Mouse (Mus musculus) liver (tissue): Measurements from ENCODE around the gene Col4a2.

Experiments
- DNase-seq: peaks from one replicate; pipeline ENCODE4 v3.0.0-alpha.2; 2020; ENCODE audit warnings: mixed read lengths

Gene Col4a2

DNA sequence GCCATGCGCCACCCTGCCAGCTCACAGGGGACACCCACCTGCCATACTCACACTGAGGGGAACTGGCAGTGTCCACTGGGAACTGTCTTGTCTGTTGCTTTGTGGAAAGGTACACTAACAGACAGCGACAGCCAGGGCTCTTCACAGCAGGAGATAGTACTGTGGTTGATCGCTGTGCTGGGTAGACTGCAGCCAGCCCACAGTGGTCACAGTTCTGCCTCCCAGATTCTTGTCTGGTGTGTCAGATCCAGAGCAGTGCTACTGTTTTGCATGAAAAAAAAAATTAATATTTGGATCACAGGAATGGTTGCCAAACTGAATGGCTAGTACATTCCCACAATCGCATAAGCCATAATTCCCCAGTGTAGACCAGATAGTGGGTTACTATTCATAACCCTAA is 74.7 kb downstream of the Col4a2 start:
- no peak for DNase-seq

- no peak for DNase-seq
Measured at GRCm38 (mm10) chr8:11389275-11390050, 76.9 kb downstream of the Col4a2 start.

- DNase-seq = peak; percentile 63
Measured at GRCm38 (mm10) chr8:11392739-11393138, 80.1 kb downstream of the Col4a2 start.

DNA sequence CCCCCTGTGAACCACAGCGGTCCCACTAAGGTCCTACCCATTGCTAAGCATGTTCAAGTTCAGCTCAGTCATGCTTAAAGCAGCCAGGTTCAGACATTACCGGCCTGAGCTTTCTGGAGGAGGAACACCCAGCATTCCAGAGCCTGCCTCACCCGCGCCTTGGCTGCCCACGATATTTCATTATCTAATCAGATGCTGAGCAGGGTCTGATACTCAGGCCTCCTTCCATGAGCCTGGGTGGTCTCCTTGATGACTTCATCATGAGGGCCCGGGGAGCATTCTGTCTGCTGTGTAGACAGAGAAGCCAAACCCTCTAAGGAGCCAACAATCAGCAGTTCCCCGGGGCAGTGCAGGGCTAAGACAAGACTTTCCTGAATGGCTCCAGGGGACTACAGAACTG is 80.6 kb downstream of the Col4a2 start:
- DNase-seq = no peak

DNA sequence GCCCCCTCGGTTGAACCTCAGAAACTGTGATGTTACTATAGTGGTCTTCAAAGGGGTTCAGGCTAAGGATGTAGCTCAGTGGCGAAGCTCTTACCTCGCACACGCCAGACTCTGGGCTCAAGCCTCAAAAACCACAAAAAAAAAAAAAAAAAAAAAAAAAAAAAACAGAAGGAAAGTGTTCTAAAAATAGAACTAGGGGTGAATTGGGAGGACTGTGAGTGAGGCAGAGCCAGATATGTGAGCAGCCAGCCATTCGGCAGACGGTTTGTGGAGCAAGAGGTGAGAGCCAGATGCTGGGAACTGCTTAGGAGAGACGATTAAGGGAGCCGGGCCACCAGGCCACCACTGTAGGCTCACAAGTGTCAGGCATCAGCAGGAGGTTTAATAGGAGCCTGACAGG is 81.0 kb downstream of the Col4a2 start:
- DNase-seq = no peak

DNA sequence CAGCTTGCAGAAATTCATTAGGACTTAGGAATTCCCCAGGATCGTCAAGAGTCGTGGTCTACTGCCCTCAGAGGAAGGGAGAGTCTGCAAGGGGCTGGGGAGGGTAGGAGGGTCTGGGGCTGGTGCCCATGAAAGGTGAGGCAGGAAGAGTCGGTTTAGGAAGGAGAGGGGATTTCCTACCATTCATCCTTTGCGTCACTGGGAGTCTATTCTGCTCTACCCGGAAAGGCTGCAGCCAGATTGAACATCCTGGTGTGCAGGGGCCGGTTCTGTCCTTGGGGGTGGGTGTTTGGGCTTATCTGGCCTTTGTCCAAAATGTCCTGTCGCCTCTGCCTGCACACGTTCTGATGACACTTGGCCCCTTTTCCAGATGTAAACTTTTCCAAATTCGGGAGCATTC is 82.2 kb downstream of the Col4a2 start:
- DNase-seq = no peak

DNA sequence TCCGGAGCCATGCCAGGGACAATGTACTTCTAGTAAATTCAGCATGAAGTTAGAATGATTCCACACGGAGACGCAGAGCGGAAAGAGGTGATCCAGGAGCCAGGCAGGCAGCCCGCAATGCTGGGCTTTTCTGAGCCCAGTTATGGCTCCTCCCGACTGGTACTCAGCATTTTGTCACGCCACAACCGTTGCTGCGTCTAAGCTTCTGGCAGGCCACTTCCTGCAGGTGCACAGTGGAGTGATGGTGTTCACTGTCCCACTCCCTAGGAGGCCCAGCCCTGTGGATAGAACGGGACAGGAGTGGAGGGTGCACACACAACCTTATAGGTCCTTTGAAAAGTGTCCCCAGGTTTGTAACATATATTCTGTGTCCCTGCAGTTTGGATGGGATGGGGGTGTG is 83.0 kb downstream of the Col4a2 start:
- DNase-seq = no peak

DNA sequence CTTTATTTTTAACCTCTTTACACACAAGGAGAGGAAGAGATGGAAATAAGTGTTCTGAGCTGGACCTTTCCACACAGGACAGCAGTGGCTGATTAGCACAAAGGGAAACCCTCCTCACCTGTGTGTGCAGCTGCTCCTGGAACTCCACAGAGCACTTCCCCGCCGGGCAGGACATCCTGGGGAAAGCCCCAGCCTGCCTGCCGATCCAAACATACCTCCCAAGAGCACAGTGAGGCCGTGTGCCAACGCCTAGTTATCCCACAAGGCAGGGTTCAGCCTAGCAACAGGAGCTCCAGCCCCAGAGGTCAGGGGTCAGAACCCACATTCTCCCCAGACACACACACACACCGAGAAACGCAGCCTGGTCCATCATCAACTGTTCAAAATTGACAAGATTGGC is 83.5 kb downstream of the Col4a2 start:
- no peak for DNase-seq

- no peak for DNase-seq
Measured at GRCm38 (mm10) chr8:11397126-11397525, 84.5 kb downstream of the Col4a2 start.

GRCm38 (mm10) chr8:11399706-11400105 is 87.1 kb downstream of the Col4a2 start:
- no peak for DNase-seq

DNA sequence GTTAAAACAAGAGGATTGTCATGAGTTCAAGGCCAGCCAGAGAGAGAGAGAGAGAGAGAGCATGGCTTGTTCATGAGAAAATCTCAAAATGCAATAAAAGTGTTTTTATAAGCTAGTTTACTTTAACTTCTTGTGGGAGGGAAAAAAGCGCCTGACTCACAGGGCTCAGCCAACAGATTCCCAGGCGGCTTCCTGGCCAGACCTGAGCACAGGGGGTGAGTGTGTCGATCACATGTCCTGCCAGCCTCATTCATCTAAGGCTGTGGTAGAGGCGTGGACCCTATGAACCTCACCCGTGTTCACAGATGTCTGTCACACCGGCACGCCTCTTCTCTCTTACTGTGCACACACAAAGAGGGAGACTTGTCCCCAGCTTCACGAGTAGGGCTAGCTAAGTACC is 87.6 kb downstream of the Col4a2 start:
- DNase-seq = no peak

- DNase-seq = no peak
Measured at GRCm38 (mm10) chr8:11401183-11401582, 88.6 kb downstream of the Col4a2 start.

DNA sequence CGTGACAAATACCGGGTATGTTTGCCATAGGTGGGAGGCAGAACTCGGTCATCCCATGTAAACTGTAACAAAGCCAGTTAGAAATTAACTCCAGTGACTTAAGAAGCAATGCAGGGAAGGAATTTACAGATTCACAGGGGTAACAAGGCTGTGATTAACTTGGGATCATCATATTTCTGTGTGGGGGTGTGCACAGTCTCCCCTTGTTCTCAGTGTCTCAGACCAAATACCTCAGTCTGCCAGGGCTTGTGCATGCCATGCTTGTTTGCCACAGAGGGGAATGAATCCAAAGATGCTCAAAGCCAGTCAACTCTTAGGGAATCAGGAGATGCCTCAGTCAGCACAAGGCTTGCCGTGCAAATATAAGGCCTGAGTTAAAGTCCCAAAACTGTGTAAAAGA is 89.6 kb downstream of the Col4a2 start:
- DNase-seq = no peak

GRCm38 (mm10) chr8:11403813-11404212 is 91.2 kb downstream of the Col4a2 start:
- DNase-seq = no peak

GRCm38 (mm10) chr8:11404614-11405013 is 92.0 kb downstream of the Col4a2 start:
- no peak for DNase-seq

DNA sequence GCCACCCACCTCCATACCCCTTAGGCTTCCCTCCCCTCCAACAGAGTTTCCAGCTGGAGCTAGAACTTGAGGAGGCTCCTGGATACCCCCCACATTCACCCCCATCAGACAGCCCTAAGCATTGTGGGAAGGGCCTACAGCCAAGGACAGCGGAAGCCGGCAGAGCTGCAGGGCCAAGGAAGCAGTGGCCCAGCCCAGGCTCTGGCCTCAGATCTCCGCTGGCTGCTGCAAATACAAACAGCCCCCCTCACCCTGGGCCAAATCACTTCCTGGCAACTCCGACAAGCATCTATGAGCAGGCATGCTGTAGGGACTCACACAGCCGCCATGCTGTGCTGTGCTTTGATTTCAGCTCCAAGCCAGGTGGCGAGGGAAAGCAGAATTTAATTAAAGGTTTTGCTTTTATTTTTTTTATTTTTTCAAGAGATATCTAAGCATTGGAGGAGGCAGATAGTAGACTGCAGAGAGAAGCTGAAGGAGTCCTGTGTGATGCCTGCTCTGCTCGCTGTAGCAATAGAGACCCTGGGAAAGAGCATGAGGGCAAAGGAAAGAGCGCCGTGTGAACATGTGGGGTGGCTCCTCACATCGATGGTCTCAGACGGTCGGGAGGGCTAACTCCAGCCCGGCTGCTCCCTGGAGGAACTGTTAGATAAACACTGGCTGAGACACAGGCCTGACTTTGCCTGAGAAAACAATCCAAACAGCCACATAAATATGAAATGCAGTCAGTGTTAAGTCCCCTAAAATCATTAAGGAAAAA is 93.3 kb downstream of the Col4a2 start:
- DNase-seq = peak; percentile 26

- DNase-seq = no peak
Measured at GRCm38 (mm10) chr8:11411504-11412124, 99.0 kb downstream of the Col4a2 start.

DNA sequence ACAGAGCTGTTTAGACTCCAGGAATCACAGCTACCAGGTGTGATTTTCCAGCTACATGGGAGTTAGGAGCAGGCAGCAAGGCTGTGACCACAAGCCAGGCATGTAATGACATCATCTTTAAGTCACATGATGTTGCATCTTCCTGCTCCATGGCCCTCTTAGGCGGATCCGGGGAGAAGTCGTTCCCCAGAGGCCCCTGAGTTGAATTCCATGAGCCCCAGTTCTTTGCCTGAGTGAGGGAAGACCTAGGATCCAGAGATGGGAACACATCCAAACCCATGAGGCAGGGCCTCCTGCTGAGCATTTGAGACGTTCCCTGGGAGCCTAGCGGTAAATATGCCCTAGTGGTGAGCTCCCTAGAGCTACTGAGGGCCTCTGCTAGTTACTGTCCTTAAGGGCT is 99.8 kb downstream of the Col4a2 start:
- no peak for DNase-seq

DNA sequence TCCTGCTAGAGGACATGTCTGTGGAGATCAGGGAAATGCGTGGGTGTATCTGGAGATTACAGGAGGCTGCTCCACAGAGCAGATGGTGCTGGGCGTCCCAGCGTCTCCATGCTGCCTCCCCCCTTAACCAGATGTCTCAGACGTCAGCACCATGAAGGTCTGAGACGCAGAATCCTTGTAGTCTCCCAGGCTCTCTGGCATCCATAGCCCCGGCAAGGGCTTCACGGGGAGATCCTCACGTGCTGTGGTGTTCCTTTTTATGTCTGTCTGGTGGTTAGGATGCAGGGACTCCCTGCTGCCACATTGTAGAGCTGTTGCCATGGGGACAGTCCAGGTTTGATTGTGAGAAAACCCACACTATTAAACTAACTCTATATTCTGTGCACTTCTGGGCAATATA is 101.7 kb downstream of the Col4a2 start:
- no peak for DNase-seq

DNA sequence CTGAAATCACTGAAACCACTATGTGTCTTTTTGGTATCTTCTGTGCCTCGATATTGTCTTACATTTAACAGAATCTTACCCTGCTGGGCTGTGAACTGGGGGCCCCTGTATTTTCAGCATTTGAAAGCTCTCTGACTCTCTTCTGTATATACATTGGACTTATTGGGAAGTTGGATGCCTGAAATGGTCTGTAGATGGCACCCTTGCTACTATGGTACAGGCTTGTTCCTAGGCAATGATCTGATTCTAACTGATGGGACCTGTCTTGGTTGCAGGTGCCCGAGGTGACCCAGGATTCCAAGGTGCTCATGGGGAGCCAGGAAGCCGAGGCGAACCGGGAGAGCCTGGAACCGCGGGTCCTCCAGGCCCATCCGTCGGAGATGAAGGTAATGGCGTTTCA is 102.5 kb downstream of the Col4a2 start:
- DNase-seq = no peak

GRCm38 (mm10) chr8:11417762-11418161 is 105.2 kb downstream of the Col4a2 start:
- no peak for DNase-seq

DNA sequence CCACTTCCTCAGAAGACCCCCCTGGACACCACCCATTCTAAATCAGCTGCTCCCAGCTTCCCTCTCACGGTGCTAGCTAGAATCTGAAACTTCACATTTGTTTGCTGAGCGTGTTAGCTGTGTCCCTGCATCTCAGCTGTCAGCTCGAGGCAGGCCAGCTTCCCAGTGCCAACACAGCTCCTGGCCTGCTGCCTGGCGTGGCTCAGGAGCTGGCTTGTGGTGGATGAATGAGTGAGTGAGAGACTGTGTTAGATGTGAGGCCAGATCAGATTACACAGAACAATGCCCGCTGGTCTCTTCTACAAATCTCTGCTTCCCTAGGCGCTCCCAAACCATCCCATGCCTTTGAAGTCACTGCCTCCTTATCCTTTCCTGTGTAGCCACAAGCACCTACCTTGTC is 106.6 kb downstream of the Col4a2 start:
- no peak for DNase-seq

GRCm38 (mm10) chr8:11419645-11420044 is 107.0 kb downstream of the Col4a2 start:
- peak; percentile 57 for DNase-seq

GRCm38 (mm10) chr8:11421105-11421504 is 108.5 kb downstream of the Col4a2 start:
- peak; percentile 52 for DNase-seq
